Mouse (Mus musculus): Measurements from ENCODE around the gene Rab8a.
A peak's percentile ranks its signal among the peaks of the same experiment; 100 is the strongest.

- no peak for TF ChIP-seq POLR2A (IDR thresholded peaks at IDR 0.05; ENCODE audit: borderline replicate concordance, insufficient read depth, low read length)
- peak; percentile 84 for TF ChIP-seq CTCF (IDR thresholded peaks at IDR 0.05; ENCODE audit: borderline replicate concordance, insufficient read depth, low read depth, low read length)
Measured at GRCm38 (mm10) chr8:72177346-72177925, 16.4 kb downstream of the Rab8a start.
